Mouse (Mus musculus) regulatory T cell (primary cell): Measurements from ENCODE around the gene Mvk.

Experiments
- in situ Hi-C: fragments of 300-600 bp; cut with MboI, MseI; formaldehyde crosslinking; loops from one replicate; pipeline ENCODE4 v1.15.1; 2025; ENCODE audit warnings: high pct_unique_total_duplicates

The Mvk gene

DNA sequence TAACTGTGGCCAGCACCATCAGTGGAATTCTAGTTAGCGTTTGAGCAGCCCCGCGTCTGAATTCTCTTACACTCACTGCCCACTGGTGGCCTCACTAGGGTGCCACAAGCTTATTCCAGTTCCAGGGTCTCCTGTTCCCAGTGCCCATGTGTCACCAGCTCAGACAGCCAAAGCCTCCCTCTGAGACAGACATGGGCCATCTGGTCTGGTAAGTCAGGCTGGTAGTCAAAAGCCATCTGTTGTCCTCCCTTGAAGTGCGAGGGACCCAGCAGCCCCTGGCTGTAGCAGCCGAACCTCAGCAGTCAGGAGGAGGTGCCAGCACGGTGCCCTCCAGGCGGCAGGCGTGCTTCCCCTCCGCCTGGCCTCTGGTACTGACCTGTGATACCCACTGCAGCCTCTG is 12.2 kb downstream of the Mvk start:
- in situ Hi-C loops: no loop called here

DNA sequence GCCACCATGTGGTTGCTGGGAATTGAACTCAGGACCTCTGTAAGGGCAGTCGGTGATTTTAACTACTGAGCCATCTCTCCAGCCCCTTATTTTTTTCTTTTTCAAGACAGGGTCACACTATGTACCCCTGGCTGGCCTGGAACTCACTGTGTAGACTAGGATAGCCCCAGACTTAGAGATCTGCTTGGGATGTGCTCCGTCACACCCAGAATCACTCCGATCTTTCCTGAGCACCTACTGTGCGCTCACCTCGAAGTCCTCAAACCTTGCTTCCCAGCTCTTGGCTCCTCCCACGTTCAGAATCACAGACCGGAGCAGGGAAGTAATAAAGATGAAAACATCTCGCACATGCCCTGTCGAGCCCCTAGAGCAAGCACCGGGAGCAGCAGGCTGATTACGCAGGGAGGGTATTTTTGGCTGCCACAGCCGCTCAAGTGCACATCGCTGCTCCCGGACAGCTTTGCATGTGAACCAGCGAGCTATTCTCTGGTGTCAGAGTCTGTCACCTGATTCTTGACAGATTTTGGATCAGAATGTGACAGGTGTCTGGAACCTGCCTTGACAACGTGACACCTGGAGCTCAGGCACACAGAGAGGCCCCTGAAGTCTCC is 13.0 kb downstream of the Mvk start:
- in situ Hi-C loops: no loop called here

DNA sequence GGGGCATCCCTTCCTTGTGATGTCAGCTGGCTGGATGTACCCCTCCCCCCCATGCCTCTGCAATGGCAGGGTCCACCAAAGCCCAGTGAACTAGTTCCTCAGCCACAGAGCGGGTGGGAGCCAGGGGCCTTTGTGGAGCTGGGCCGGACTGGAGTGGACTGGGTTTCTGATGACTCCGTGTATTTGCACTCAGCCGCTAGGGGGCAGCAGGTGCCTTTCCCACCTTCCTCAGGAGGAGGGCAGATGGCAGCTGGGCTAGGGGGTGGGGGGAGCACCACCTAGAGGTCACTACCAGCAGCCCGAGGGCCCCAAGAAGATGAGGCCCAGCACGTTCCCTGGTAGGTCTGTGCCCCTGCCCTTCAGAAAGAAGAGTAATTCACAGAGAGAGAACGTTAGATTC is 17.2 kb downstream of the Mvk start:
- in situ Hi-C loops: loop anchor here (5.0 kb wide), 1 partner anchor 101 kb away; no protein-coding TSS in a partner anchor

DNA sequence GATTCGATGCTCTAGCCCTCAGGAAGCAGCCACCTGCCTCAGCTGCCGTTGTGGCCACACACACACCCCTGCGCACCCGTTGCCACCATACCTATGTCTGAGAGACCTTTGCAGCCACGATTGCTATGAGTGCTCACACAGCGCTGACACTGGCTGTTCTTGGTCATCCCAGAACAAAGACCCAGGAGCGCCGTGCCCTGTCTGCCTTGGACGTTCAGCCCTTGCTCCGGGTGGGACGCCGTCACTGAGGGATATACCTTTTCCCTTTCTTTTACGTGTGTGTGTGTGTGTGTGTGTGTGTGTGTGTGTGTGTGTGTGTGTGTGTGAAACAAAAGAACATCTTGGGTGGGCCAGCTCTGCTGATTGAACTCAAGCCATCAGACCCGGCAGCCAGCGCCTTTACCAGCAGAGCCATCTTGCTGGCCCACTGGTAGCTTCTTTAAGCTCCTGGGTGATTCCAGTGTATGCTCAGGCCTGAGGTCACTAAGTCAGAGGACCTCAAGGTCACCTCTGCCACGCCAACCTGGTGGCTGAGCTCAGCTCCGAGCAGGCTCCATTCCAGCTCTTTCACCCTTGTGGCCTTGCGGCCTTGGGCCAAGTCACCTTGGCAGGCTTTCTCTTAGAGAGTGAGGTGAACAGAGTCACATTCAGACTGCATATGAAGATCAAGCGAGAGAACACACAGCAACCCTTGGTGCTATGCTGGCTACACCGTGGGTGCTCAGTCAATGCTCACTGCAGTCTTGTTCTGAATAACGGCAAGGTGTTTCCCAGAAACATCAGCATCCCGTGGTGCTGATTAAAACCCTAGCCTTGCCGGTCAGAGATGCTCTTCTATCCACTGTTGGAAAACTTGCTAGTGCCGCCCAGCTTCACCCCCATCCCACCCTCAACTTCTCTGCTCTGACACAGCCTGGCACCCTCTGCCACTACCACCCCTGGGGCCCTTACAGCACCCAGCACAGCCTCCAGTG is 18.3 kb downstream of the Mvk start:
- in situ Hi-C loops: loop anchor here (5.0 kb wide), 1 partner anchor 100 kb away; no protein-coding TSS in a partner anchor

DNA sequence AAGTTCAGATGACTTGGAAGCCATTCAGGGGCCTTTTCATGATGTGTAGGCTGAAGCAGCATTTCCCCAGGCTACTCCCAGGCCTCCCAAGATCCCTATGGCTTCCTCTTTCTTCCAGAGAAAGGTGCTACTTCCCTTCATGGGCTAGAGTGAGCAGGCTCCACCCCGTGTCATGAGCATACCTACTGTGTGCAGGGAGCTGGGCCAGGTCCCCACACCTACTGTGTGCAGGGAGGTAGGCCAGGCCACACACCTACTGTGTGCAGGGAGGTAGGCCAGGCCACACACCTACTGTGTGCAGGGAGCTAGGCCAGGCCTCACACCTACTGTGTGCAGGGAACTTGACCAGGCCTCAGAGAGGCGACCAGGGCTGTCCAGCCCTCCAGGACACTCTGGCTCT is 20.5 kb downstream of the Mvk start:
- in situ Hi-C loops: loop anchor here (5.0 kb wide), 1 partner anchor 98 kb away; no protein-coding TSS in a partner anchor

DNA sequence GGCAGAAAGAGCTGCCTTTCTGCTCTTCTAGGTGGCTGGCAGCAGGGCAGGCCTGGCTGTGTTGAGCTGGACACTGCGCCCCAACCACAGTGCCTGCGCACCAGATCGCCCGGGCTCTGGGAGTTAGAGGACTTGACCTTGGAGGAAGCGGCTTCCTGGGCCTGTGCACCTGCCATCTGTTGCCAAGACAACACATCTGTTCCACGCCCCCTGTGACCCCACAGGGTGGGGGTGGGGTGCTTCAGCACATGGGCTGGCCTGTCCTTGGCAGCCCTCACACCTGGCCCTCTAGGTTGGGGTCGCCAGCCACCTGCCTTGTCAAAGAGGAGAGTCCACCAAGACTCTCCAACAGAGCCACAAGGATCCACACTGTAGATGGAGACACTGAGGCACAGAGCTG is 21.6 kb downstream of the Mvk start:
- in situ Hi-C loops: no loop called here

DNA sequence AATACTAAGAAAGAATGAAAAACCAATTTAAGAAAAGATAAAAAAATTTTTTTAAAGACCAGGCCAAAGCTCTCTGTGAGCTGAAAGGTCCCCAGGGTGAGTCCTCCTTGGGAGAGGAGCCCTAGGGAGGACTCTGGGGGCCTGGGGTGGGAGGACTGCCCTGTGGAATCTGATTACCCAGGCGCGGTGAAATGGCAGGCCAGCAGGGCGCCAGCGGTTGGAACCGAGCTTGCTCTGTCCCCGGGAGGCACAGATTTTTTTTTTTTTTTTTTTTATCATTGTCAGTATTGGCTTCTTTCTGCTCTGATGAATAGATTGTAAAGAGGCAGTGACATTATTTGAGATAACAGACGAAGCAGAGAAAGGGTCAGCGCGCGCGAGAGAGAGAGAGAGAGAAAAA is 22.9 kb downstream of the Mvk start:
- in situ Hi-C loops: no loop called here

DNA sequence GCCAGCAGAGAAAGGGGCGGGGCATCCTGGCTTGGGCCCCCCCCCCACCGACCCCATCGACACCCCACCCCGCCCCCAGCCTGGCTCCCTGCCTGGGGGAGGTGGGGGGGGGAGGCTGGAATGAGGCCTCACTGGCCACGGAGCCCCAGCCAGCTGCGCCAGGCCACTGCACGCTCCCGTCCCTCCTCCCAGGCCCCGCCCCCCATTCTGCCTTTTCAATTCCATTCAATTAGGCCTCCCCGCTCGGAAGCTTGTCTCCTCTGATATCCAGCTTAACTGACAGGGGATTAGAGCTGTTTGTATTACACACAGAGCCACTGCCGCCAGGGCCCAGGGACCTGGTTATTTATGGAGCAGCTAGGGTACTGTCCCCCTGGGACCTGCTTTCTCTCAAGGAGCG is 23.4 kb downstream of the Mvk start:
- in situ Hi-C loops: no loop called here

DNA sequence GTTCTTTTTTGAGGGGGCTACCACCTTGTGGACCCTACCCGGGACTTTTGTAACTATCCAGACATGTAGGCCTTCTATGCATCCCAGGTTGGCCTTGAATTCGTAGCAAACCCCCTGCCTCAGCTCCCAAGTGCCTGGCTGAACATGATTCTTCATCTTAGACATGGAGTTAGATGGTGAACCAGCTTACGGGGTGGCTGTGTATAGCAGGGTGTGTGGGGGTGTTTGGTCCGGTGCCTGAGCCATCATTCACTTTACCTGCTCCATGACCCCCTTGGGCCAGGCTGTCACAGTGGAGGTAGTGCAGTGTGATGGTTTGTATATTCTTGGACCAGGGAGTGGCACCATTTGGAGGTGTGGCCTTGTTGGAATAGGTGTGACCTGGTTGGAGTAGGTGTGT is 23.9 kb downstream of the Mvk start:
- in situ Hi-C loops: no loop called here

DNA sequence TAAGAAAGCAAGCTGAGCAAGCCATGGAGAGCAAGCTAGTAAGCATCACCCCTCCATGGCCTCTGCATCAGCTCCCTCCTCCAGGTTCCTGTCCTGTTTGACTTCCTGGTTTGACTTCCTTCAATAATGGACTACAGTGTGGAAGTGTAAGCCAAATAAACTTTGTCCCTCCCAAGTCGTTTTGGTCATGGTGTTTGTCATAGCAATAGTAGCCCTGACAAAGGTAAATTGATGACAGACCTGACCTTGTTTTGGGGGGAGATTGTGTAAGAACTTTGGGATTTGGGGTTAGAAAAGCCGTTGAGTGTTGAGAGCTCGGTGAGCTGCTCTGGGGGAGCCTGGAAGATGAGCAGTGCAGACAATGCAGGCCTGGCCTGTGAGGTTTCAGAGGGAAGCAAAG is 26.3 kb downstream of the Mvk start:
- in situ Hi-C loops: no loop called here

DNA sequence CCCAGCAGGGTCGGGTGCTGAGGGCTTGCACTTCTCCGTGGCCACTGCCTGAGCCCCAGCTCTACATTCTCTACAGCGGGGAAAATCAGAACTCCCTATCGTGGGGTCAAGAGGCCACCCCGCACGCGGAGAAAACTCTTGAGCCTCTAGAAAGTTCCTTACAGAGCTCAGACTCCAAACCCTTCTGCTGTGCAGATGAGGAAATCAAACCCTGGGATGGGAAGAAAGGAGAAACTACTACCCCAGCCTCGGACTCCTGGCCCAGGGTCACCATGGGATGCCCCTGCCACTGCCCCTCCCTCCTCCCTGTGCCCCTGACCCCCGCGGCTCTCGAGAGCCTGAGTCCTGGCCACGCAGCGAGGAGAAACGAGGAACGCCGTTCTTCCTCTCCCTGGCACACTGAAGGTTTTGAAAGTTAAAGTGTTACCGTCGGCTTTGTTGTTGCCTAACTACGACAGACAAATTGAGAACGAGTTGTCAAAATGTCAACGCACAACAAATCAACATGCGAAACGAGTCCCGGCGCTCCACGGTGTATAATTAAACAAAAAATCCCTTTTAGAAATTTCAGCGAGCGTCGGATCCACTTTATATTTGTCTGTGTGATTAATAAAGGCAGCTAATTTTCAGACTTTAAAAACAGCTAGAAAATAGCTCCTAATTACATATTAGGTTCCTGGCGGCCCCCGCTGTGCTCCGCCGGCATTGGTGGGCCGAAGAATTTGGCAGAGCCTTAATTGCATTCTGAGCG is 30.8 kb downstream of the Mvk start:
- in situ Hi-C loops: no loop called here

DNA sequence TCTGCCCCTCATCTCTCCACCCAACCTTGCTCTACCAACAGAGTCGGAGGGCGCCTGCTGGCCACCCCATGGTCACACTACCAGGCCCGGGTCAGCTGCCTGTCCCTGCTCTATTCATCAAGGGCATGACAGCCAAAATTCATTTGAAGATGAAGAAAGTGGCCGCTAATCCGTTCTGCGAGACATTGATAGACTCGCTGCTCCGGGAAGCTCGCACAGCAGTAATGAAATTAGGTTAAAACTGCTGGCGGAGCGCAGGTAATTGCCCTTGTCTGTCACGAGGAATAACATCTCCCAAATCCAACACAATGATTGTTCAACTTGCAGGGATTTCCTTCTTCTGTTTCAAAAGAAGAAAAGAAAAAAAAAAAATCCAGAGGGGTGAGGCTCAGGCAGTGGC is 34.2 kb downstream of the Mvk start:
- in situ Hi-C loops: no loop called here

DNA sequence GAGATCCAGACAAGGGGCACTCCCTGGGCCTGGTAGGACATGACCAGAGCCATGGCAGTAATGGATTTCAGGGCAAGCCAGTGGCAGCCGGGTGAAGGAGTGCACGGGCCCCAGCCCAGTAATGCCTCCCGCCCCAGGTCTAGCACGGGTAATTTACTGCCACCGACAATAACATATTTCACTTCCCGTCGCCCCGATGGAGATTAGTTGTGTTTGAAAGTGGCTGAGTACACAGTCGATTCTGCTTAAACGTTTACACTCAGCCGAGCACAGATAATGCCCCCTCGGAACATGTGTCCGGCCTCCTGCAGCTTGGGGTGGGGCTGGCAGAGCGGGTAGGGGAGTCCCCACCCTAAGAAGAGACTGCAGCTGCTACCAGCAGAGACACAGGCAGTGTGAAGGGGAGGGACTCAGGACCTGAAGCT is 38.5 kb downstream of the Mvk start:
- in situ Hi-C loops: no loop called here

DNA sequence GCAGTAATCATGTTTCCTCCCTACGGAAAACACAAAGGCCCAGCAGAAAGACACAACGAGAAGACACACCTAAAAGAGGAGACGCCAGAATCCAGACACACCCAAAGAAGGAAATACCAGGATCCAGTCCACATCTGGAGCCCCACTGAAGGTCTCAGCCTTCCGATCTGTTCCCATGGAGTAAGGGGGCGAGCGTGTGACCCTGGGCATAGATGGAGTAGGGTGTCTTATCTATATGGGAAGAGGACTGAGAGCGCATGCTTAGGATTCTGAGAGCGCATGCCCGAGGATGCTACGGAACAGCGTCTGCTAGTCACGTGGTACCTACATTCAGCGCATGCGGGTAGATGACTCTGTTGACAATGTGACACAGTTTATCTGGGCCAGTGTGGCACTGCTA is 41.6 kb downstream of the Mvk start:
- in situ Hi-C loops: no loop called here

DNA sequence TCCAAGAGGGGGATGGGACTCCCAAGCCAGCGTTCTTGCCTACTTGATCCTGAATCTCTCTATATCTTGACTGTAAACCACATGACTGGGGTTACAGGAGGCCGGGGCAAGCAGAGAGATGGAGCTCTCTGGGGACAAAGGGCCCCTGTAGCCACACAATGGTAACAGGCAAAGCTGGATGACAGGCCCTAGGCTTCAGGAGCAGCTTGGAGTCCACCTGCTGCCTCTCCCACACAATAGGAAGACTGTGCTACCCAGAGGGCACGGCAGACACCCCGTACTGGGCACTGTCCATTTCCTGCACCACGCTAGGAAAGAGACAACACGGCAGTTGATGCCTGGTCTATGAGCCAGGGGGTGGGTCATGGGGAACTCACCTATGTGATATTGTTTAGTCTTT is 45.5 kb downstream of the Mvk start:
- in situ Hi-C loops: no loop called here

DNA sequence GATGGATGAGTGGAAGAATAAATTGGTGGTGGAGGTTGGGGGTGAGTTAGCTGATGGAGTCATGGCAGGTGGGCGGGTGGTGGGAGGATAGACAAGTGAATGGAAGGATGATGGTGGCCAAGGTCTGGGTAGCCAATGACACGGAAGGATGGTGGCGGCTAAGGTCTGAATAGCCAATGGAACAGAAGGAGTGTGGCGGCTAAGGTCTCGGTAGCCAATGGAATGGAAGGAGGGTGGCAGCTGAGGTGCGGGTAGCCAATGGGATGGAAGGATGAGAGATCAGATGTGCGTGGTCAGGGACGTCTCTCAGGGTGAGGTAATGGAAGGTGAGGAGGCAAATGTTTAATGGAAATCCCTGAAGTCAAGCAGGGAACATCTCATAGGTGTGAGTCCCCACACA is 46.2 kb downstream of the Mvk start:
- in situ Hi-C loops: no loop called here

DNA sequence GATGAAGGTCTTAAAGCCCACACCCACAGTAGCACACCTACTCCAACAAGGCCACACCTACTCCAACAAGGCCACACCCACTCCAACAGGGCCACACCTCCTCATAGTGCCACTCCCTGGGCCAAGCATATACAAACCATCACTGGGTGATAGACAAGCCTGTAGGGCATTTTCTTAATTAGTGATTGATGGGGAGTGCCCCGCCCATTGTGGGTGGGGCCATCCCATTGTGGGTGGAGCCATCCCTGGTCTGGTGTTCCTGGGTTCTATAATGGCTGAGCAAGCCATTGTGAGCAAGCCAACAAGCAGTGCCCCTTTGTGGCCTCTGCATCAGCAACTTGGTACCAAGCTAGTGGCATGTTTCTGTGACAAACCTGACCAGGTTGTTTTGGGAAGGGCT is 50.7 kb downstream of the Mvk start:
- in situ Hi-C loops: no loop called here

DNA sequence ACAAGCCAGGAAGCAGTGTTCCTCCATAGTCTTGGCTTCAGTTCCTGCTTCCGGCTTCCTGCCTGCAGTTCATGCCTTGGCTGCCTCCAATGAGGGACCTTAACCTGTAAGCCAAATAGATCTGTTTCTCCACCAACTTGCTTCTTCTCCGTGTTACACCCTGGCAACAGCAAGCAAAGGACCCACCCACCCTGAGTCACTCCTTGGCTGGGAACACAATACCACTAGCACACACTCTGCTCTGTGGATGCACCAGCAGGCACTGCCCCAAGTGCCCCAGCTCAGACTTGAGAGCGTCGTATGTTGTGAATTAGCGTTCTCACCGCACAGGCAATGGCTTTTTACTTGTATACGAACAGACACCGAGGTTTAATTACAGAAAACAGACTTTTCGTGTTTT is 57.2 kb downstream of the Mvk start:
- in situ Hi-C loops: no loop called here

DNA sequence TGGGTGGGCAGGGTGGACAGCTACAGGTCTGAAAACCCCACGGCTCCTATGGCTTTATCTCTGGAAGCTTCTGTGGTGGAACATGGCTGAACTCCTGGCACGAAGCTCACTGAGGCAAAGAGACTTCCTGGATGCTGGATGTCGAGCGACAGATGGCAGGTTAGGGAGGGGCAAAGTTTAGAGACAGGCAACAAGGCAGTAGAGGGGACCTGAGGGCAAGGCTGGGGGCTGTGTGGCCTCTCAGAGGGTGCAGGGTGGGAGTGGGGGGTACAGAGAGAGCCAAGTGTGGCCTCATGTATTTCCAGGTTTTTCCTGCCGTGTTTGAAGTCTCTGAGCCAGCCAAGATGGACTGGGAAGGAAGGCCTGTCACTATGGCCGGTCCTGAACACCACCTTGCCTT is 60.8 kb downstream of the Mvk start:
- in situ Hi-C loops: no loop called here

DNA sequence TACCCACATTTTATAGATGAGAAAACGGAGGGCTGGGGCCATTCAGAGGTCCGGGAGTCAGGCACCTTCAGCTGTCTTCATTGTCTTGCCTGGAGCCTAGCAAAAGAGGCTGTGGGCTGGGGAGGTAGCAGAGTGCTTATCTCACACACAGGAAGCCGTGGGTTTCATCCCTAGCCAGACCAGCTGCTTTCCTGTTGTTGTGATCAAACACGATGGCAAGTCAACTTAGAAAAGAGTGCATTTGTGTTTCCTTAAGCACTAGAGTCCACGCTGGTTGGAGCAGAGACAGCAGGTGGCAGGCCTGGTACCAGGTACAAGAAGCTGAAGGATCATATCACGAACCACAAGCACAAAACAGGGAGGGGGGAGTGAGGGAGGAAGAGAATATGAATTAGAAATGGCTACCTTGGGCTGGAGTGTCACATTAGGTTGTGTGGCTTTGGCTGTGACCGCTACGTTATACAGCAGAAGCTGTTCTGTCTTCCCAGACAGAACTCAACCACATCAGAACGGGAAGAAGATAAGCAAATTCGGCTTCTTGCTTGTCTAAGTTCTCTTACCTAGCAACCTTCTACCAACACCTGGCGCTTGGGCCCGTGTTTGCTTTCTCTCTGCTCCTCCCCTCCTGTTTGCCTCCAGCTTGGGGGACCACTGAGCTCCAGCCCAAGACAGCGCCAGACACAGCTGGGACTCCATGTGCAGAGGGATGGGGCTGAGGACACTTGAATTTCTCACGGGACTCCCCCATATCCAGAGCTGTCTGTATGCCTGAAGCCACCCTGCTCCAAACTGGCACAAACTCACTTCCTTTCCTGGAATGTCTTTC is 61.4 kb downstream of the Mvk start:
- in situ Hi-C loops: no loop called here

DNA sequence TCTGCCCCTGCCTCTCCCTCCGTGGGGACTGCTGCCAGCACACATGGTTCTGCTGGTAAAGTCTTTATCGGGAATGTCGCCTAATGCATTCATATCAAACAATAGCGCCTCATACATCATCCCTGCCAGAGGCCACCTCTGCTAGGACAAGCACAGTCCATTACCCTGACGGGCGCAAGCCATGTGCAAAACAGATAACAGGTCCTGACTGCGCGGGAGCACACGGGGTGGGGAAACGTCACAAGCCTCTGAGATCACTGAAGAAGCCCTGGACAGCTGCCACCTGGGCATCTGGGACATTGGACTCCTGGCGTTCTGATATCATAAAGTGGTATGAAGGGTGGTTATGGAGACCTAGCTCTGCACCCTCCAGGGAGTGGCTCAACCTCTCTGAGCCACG is 63.3 kb downstream of the Mvk start:
- in situ Hi-C loops: no loop called here
